Mouse (Mus musculus) kidney, postnatal 10 days (tissue): ENCODE data around the gene Slc35d1.
"Not testable (repeated sequence)": the region's sequence is repeated elsewhere in the genome, so short reads cannot be mapped to it uniquely, and the experiment has no call there.

Experiments used
- DNase-seq: peaks from one replicate; pipeline ENCODE4 v3.0.0; 2021; ENCODE audit warnings: mixed read lengths

Slc35d1 gene

GRCm38 (mm10) chr4:103180300-103180888, 34.6 kb downstream of the Slc35d1 start:
- DNase-seq = no peak

DNA sequence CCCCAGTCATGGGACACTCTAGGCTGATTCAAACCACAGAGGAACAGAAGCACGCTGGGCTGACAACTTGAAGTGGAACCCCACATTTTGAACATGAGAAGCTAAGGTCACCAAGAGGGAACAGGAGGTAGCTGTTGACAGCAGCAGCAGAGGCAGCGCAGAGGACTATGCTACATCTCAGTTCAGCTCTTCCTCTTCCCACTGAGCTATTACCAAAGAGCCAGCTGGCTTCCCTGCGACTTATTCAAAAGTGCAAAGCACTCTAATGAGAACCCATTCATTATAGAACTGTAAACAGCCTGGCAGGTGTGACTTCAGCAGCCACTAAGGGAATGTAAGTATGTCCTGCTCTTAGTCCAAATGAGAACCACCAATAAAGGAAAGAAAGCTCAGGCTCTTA, 35.4 kb downstream of the Slc35d1 start:
- DNase-seq = no peak

DNA sequence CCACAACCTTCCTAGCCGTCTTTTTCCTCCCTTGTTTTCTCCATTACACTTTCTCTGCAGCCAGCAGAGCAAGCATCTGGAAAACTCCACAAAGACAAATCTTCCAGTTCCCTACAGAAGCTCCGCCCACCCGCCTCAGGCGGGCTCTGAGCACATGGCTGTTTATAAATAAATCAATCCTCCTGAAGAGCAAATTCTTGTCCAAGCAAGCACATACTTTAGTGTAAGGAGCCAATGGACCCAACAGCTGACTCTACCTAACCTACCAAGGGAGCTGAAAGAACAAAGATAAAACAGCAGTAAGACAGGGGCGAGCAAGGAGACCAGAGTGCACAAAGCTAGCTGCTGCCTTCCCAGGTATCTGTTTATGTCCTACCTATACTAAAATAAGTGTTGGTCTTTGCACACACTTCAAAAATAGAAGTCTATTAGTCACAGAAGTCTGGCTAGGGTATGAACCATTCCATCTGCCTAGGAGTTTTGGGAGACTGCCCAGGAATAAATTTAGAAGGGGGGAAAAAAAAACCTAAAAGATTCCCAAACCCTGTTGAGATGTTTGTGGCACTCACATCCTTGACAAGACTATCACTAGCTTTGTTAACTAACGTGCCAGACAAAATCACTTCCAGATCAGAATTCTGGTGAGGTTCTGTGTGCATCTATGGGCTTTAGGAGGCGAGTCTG, 36.2 kb downstream of the Slc35d1 start:
- DNase-seq = peak; percentile 65

DNA sequence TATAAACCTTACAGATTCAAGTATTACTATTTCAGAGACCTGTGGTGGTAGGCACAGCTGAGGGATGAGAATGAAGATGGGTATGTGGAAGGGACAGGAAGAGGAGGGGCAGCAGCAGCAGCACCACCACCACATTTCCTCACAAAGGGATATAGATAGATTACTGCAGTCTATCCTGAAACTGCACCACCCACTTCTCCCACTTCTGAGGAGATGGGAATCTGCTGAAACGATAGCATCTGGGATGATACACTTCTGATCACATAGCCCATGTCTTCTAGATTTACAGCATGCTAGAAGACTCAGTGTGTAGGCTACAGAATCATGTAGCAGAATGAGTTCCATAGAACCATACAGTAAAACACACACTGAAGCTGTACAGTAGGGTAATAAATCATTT, 37.3 kb downstream of the Slc35d1 start:
- DNase-seq = no peak

GRCm38 (mm10) chr4:103174001-103174400, 41.0 kb downstream of the Slc35d1 start:
- DNase-seq = no peak

GRCm38 (mm10) chr4:103173507-103173906, 41.5 kb downstream of the Slc35d1 start:
- DNase-seq = no peak

DNA sequence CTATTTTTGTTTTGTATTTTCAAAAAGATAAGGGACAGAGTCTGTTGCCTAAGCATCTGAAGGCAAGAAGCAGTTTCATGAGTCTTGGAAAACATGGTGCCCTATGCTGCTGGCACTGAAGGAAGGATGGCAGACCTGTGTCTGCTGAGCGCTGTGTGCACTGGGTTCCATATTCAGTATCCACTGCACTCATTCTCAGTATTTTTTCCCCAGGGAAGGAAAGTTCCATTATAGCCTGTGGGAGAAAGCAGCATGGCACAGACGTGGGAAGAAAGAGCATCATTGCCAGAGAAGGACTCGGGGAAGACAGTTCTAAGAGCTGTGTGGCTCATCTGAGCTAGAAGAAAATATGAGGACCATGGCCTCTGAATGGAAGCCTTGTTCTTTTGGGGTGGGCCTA, 43.7 kb downstream of the Slc35d1 start:
- no peak for DNase-seq

GRCm38 (mm10) chr4:103166198-103166597, 48.8 kb downstream of the Slc35d1 start:
- DNase-seq = not testable (repeated sequence)

GRCm38 (mm10) chr4:103158781-103159180, 56.2 kb downstream of the Slc35d1 start:
- no peak for DNase-seq

GRCm38 (mm10) chr4:103151946-103152345, 63.0 kb downstream of the Slc35d1 start:
- no peak for DNase-seq

GRCm38 (mm10) chr4:103146339-103146738, 68.6 kb downstream of the Slc35d1 start:
- peak; percentile 91 for DNase-seq

DNA sequence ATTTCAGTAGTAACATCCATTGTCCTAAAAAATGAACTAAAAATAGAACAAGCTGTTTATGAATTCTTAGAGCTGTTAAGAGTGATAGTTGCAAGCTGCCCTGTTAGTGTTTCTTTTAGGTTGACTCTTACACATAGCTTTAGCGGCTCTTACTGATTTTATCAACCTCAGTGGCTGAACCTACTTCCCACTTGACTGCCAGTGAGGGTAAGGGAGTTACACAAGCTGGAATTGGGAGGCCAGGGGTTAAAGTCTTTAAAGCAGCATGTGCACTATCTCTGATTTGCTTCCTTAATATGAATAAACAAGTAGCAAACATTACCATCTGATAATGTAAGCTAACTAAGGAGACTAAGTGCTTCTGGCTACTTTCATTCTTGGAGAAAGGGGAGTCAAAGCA, 78.0 kb downstream of the Slc35d1 start:
- no peak for DNase-seq

GRCm38 (mm10) chr4:103126533-103126932, 88.4 kb downstream of the Slc35d1 start:
- DNase-seq = no peak

- no peak for DNase-seq
These were observed 91.4 kb downstream of the Slc35d1 start for GRCm38 (mm10) chr4:103123606-103124005.

DNA sequence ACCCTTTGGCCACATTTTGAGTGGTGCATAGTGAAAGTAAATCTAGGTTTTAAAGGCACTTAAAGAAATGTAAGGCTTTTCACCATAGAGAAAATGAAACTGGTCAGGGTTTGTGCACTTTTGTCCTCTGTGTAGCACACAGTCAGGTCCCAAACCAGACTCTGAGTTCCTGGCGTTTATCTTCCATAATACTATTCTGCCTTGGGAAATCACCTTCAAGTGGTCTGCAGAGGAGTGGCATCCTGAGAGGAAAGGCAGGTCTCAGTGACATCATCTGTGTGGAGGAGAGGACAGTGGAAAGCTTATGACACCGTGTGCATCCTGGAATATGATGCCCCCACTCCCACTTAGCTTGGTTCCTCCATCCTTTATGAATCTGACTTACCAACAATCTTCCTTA, 91.9 kb downstream of the Slc35d1 start:
- no peak for DNase-seq

DNA sequence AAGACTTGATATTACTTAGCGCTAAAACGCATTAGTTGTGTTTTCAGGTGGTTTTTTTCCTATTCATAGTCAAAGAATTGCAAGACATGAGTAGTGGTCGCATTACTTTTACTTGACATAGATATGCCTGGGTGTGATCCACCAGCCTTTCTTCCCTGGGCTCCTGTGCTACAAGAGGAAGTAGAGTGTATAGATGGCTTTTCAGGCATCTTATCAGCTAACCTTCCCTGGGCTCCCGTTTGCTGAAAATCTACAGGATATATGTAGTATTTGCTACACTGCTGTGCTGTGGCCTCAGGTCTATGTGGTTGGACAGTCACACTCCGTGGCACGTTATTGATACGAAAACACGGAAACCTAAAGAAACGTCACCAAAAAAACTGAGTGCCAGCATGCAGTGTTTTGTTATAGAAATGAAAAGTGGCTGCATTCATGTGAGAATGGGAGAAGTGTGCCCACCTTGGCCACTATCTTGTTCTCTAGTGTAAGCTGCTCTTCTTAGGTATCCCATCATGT, 94.0 kb downstream of the Slc35d1 start:
- DNase-seq = no peak
